Mouse (Mus musculus): ENCODE results near the gene Olfr90. TPM values are rescaled to one million over a fixed set of nuclear protein-coding genes. Genes with fewer than 3 reads are reported as not detected.

Gene Olfr90
- polyA plus RNA-seq, 1 experiment from 2014 or later: not detected

DNA sequence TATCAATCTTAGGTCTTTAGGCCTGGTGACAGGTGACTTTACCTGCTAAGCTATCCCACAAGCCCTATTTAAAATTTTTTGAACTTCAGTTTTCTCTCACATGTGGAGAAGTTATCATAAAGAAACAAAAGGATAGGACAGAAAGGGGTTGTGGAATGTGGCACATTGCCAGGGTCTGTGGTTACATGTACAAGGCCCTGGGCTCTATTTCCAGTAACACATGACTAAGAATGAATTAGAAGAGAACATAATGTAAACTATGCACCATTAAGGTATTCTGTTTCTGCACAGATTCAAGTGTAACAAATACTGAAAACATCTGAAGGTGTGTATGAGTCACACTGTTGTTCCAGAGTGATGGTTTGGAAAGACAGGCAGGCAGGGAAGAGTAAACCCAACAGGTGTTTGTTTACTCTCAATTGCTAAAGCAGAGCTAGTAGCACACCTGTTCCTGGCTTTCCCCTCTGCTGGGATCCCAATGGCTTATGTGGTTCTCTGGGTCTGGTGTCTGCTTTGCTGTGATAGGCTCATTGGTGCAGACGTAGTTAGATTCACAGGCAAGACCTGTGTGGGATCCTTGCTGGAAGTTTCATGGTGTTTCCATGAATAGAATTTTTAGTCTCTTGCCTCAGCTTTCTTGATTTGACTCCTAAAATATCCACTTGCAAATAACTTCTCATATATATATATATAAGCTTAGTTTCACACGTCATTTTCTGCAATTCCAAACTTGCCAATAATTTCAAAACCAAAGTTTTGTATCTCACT, 49.0 kb downstream of the Olfr90 start:
- Histone ChIP-seq H3K36me3 (no peaks in the 10 kb centered on the region), H3K4me3 (replicated peaks) (no peak overlapping the region), H3K9ac (no peak overlapping the region), H3K27me3 (replicated peaks) (no peaks in the 10 kb centered on the region), H3K4me2 (no peak overlapping the region), H3K9me3 (no peaks in the 10 kb centered on the region), H3K27ac (no peak overlapping the region), H3K4me1 (no peaks in the 10 kb centered on the region)
- 68% methylated on average over 2 of the region's 2 CpGs for WGBS
- no peak for ATAC-seq (ENCODE audit: insufficient read depth, low FRiP score, low read depth)

Other genes with a start within 250 kb of the Olfr90 start
- 1.2 and 1.4 TPM in 2 replicates for gene Trim15, start 221.3 kb downstream of the Olfr90 start, polyA plus RNA-seq (2015; fragmentation: Nextera tagmentation; extraction: Ambion mirVana)
- gene Trim10, start 218.9 kb downstream of the Olfr90 start, polyA plus RNA-seq (2015; fragmentation: Nextera tagmentation; extraction: Ambion mirVana): 9.3 and 25.4 TPM in 2 replicates
- gene Trim40, start 198.4 kb downstream of the Olfr90 start, polyA plus RNA-seq (2015; fragmentation: Nextera tagmentation; extraction: Ambion mirVana): 0.06 and 0.08 TPM in 2 replicates
- gene Trim31, start 190.4 kb downstream of the Olfr90 start, polyA plus RNA-seq (2015; fragmentation: Nextera tagmentation; extraction: Ambion mirVana): 9.3 and 11.8 TPM in 2 replicates
- 0.88 and 2.4 TPM in 2 replicates for gene Rnf39, start 145.6 kb downstream of the Olfr90 start, polyA plus RNA-seq (2015; fragmentation: Nextera tagmentation; extraction: Ambion mirVana)
- 102 and 116 TPM in 2 replicates for gene Ppp1r11, start 136.8 kb downstream of the Olfr90 start, polyA plus RNA-seq (2015; fragmentation: Nextera tagmentation; extraction: Ambion mirVana)
- 75.9 and 77.4 TPM in 2 replicates for gene Znrd1, start 129.9 kb downstream of the Olfr90 start, polyA plus RNA-seq (2015; fragmentation: Nextera tagmentation; extraction: Ambion mirVana)
- 5.6 and 6.1 TPM in 2 replicates for gene Znrd1as, start 129.9 kb downstream of the Olfr90 start, polyA plus RNA-seq (2015; fragmentation: Nextera tagmentation; extraction: Ambion mirVana)
- not detected in 2 replicates for gene 2410137M14Rik, start 107.3 kb downstream of the Olfr90 start, polyA plus RNA-seq (2015; fragmentation: Nextera tagmentation; extraction: Ambion mirVana)
- 0.27 and 0.37 TPM in 2 replicates for gene H2-M5, start 99.0 kb downstream of the Olfr90 start, polyA plus RNA-seq (2015; fragmentation: Nextera tagmentation; extraction: Ambion mirVana)
- 60.0 and 63.7 TPM in 2 replicates for gene Zfp57, start 87.3 kb downstream of the Olfr90 start, polyA plus RNA-seq (2015; fragmentation: Nextera tagmentation; extraction: Ambion mirVana)
- gene Mog, start 65.1 kb downstream of the Olfr90 start, polyA plus RNA-seq (2015; fragmentation: Nextera tagmentation; extraction: Ambion mirVana): 0.10 and 0.13 TPM in 2 replicates
- 8.6 and 11.2 TPM in 2 replicates for gene Gabbr1, start 42.5 kb downstream of the Olfr90 start, polyA plus RNA-seq (2015; fragmentation: Nextera tagmentation; extraction: Ambion mirVana)
- gene Olfr91, start 9.8 kb upstream of the Olfr90 start, polyA plus RNA-seq (2015; fragmentation: Nextera tagmentation; extraction: Ambion mirVana): not detected in 2 replicates
- not detected in 2 replicates for gene Olfr92, start 31.6 kb upstream of the Olfr90 start, polyA plus RNA-seq (2015; fragmentation: Nextera tagmentation; extraction: Ambion mirVana)
- gene Olfr93, start 73.0 kb upstream of the Olfr90 start, polyA plus RNA-seq (2015; fragmentation: Nextera tagmentation; extraction: Ambion mirVana): not detected in 2 replicates
- gene Ubd, start 105.4 kb upstream of the Olfr90 start, polyA plus RNA-seq (2015; fragmentation: Nextera tagmentation; extraction: Ambion mirVana): not detected in 2 replicates
- gene Olfr94, start 112.5 kb upstream of the Olfr90 start, polyA plus RNA-seq (2015; fragmentation: Nextera tagmentation; extraction: Ambion mirVana): not detected in 2 replicates
- gene Olfr95, start 124.6 kb upstream of the Olfr90 start, polyA plus RNA-seq (2015; fragmentation: Nextera tagmentation; extraction: Ambion mirVana): not detected in 2 replicates
- gene Olfr96, start 131.6 kb upstream of the Olfr90 start, polyA plus RNA-seq (2015; fragmentation: Nextera tagmentation; extraction: Ambion mirVana): not detected in 2 replicates
- not detected in 2 replicates for gene Olfr97, start 148.8 kb upstream of the Olfr90 start, polyA plus RNA-seq (2015; fragmentation: Nextera tagmentation; extraction: Ambion mirVana)
- not detected in 2 replicates for gene Olfr98, start 175.2 kb upstream of the Olfr90 start, polyA plus RNA-seq (2015; fragmentation: Nextera tagmentation; extraction: Ambion mirVana)
- gene H2-M3, start 181.7 kb upstream of the Olfr90 start, polyA plus RNA-seq (2015; fragmentation: Nextera tagmentation; extraction: Ambion mirVana): 4.2 and 4.9 TPM in 2 replicates
- gene Olfr99, start 195.0 kb upstream of the Olfr90 start, polyA plus RNA-seq (2015; fragmentation: Nextera tagmentation; extraction: Ambion mirVana): not detected in 2 replicates
- gene Olfr101, start 215.8 kb upstream of the Olfr90 start, polyA plus RNA-seq (2015; fragmentation: Nextera tagmentation; extraction: Ambion mirVana): not detected in 2 replicates
- not detected in 2 replicates for gene Olfr102, start 228.6 kb upstream of the Olfr90 start, polyA plus RNA-seq (2015; fragmentation: Nextera tagmentation; extraction: Ambion mirVana)